Mouse (Mus musculus) C2C12 (cell line): Measurements from ENCODE around the gene Cenpj. TPM values are rescaled to one million over a fixed set of nuclear protein-coding genes. Genes with fewer than 3 reads are reported as not detected.

Experiments used
- H3K27me3 ChIP-seq: one replicate; pipeline ENCODE4 v1.6.1; 2011; ENCODE audit not compliant: control insufficient read depth, insufficient read depth, insufficient read length
- H3K36me3 ChIP-seq: one replicate; pipeline ENCODE4 v1.6.1; 2011; ENCODE audit not compliant: control insufficient read depth, insufficient read depth
- H3K4me3 ChIP-seq: one replicate; pipeline ENCODE4 v1.5.1; 2011; ENCODE audit warnings: mild to moderate bottlenecking, control low read depth; ENCODE audit not compliant: poor library complexity, insufficient read depth, severe bottlenecking
- H3K79me2 ChIP-seq: one replicate; pipeline ENCODE4 v1.6.1; 2011; ENCODE audit not compliant: control insufficient read depth, insufficient read depth
- H3K79me3 ChIP-seq: one replicate; pipeline ENCODE4 v1.6.1; 2011; ENCODE audit warnings: low read depth, control low read depth
- H3ac ChIP-seq: one replicate; pipeline ENCODE3; 2011; ENCODE audit warnings: low read depth; ENCODE audit not compliant: control insufficient read depth, insufficient read length
- CEBPB ChIP-seq: IDR thresholded peaks from one replicate; pipeline ENCODE4 v1.6.1; 2011; ENCODE audit warnings: low read depth, mild to moderate bottlenecking, control low read depth, moderate library complexity
- CTCF ChIP-seq: IDR thresholded peaks from one replicate; pipeline ENCODE4 v1.5.1; 2011; ENCODE audit not compliant: control insufficient read depth, insufficient read depth, insufficient read length
- FOSL1 ChIP-seq: IDR thresholded peaks from one replicate; pipeline ENCODE4 v1.8.0; 2011; ENCODE audit warnings: mild to moderate bottlenecking, low read length; ENCODE audit not compliant: poor library complexity, insufficient read depth, severe bottlenecking
- MAX ChIP-seq: IDR thresholded peaks from one replicate; pipeline ENCODE4 v1.6.1; 2011; ENCODE audit warnings: mild to moderate bottlenecking, control low read depth
- MYOD1 ChIP-seq: IDR thresholded peaks from one replicate; pipeline ENCODE4 v1.6.1; 2011; ENCODE audit warnings: low read depth; ENCODE audit not compliant: control insufficient read depth, insufficient read length
- MYOG ChIP-seq: IDR thresholded peaks from one replicate; pipeline ENCODE4 v1.6.1; 2011; ENCODE audit not compliant: control insufficient read depth, insufficient read length; ENCODE audit errors: extremely low read depth
- USF1 ChIP-seq: IDR thresholded peaks from one replicate; pipeline ENCODE4 v1.6.1; 2011; ENCODE audit warnings: low read depth, mild to moderate bottlenecking, control low read depth, moderate library complexity
- polyA plus RNA-seq: library from polyadenylated mRNA; unstranded; fragments of >200 nt; fragmentation: generic; extraction: Trizol; gene quantifications from one replicate; pipeline ENCODE4 v1.2.1, GENCODE M21; 2012; ENCODE audit warnings: missing spikeins

The Cenpj gene
- polyA plus RNA-seq, 1 experiment = 2.5 TPM

- H3K27me3 ChIP-seq = no peaks in the 10 kb centered on the region
- H3K79me3 ChIP-seq = no peaks in the 10 kb centered on the region
- H3ac ChIP-seq = no peak overlapping the region
- H3K79me2 ChIP-seq = no peaks in the 10 kb centered on the region
- no peak overlapping the region for H3K4me3 ChIP-seq
- H3K36me3 ChIP-seq = peaks cover 38% of the 10 kb centered on the region
- TF ChIP-seq CEBPB (no peak), MAX (no peak), MYOD1 (no peak), FOSL1 (no peak), CTCF (no peak)
These were observed 16.1 kb downstream of the Cenpj start for GRCm38 (mm10) chr14:56559134-56559533.

DNA sequence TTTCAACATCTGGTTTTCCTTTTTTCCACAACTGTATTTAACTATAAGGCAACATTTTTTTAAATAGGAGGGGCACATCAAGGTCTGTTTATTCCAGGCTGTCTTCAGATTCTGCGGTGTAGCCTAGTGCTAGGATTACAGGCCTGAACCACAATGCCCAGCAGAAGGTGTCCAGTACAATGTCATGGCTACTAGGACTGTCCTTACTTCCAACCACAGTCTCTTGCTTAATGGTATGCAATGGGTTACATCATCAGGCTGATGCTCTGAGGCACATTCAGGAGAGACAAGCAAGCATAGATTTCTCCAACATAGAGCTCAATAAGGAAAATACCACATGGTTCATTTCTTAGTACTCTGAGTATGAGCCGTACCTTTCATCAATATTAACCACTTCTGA lies 20.5 kb downstream of the Cenpj start:
- no peak for TF ChIP-seq CTCF
- TF ChIP-seq CEBPB = no peak
- no peak for TF ChIP-seq MYOG
- no peak for TF ChIP-seq USF1
- H3K79me2 ChIP-seq = no peaks in the 10 kb centered on the region
- H3K36me3 ChIP-seq = peaks cover 21% of the 10 kb centered on the region
- no peaks in the 10 kb centered on the region for H3K27me3 ChIP-seq
- H3K79me3 ChIP-seq = no peaks in the 10 kb centered on the region
- H3K4me3 ChIP-seq = no peak overlapping the region
- no peak overlapping the region for H3ac ChIP-seq

DNA sequence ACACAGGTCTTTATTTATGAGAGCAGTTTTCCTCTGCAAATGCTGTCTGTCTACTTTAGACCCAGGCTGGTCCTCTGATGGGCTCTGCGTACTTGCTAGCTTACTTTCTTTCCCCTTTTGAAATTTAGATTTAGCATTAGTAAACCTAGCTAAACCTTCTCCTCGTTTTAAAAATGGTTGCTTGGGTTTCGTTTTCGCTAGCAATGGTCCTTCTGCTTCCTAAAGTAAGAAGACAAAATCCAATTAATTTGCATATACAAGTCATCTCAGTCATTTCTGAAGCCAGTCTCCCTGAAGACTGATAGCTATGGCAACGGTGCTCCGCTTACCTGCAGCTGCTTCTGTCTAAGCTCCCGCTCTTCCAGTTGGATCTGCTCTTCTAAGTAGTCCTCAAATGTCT lies 21.9 kb downstream of the Cenpj start:
- no peaks in the 10 kb centered on the region for H3K79me2 ChIP-seq
- H3K36me3 ChIP-seq = peaks cover 19% of the 10 kb centered on the region
- no peak overlapping the region for H3ac ChIP-seq
- H3K79me3 ChIP-seq = no peaks in the 10 kb centered on the region
- H3K27me3 ChIP-seq = no peaks in the 10 kb centered on the region
- H3K4me3 ChIP-seq = no peak overlapping the region
- TF ChIP-seq MYOG (no peak), CEBPB (no peak), FOSL1 (no peak), USF1 (no peak), MAX (no peak), MYOD1 (no peak), CTCF (no peak)

- H3K27me3 ChIP-seq = no peaks in the 10 kb centered on the region
- TF ChIP-seq MYOD1 (no peak), FOSL1 (no peak), CTCF (no peak), CEBPB (no peak), MAX (no peak), MYOG (no peak), USF1 (no peak)
- no peak overlapping the region for H3K4me3 ChIP-seq
- no peaks in the 10 kb centered on the region for H3K79me3 ChIP-seq
- no peaks in the 10 kb centered on the region for H3K79me2 ChIP-seq
- H3ac ChIP-seq = no peak overlapping the region
- peaks cover 16% of the 10 kb centered on the region for H3K36me3 ChIP-seq
These were observed 22.3 kb downstream of the Cenpj start for GRCm38 (mm10) chr14:56552924-56553323.

DNA sequence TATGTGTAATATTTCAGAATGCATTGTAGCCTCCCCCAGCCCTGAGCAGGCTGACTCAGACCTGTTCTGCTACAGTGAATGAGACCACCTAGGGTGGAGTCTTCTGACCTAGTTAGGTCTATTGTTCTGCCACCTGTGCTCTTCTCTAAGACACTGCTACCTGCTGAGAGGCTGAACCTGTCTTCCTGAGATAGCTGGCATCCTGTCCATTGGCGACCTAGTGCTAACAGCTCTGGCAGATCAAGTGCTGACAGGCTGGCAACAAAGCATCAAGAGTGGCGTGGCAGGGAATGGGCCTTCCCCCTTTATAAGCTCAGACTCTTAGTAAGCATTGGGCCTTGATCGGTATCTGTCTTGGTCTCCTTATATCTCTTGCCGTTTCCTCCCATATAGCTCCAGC lies 24.3 kb downstream of the Cenpj start:
- no peak overlapping the region for H3K4me3 ChIP-seq
- H3K79me3 ChIP-seq = no peaks in the 10 kb centered on the region
- TF ChIP-seq CEBPB = no peak
- no peak for TF ChIP-seq MYOD1
- no peak for TF ChIP-seq FOSL1
- TF ChIP-seq USF1 = no peak
- no peak for TF ChIP-seq MYOG
- no peak for TF ChIP-seq MAX
- TF ChIP-seq CTCF = no peak
- H3ac ChIP-seq = no peak overlapping the region
- H3K79me2 ChIP-seq = no peaks in the 10 kb centered on the region
- H3K36me3 ChIP-seq = peaks cover 15% of the 10 kb centered on the region
- H3K27me3 ChIP-seq = no peaks in the 10 kb centered on the region

- no peaks in the 10 kb centered on the region for H3K27me3 ChIP-seq
- no peak overlapping the region for H3K4me3 ChIP-seq
- no peak overlapping the region for H3ac ChIP-seq
- no peaks in the 10 kb centered on the region for H3K79me3 ChIP-seq
- no peak for TF ChIP-seq FOSL1
- TF ChIP-seq MAX = no peak
- TF ChIP-seq MYOG = no peak
- TF ChIP-seq USF1 = no peak
- no peak for TF ChIP-seq CEBPB
- no peak for TF ChIP-seq MYOD1
- no peak for TF ChIP-seq CTCF
- peaks cover 7% of the 10 kb centered on the region for H3K36me3 ChIP-seq
- H3K79me2 ChIP-seq = no peaks in the 10 kb centered on the region
These were observed 29.7 kb downstream of the Cenpj start for GRCm38 (mm10) chr14:56545491-56545890.
